Mouse (Mus musculus): ENCODE results near the gene Pappa2. TPM values are rescaled to one million over a fixed set of nuclear protein-coding genes. Genes with fewer than 3 reads are reported as not detected.

Gene Pappa2
- polyA plus RNA-seq, 1 experiment from 2014 or later = 0.97 TPM

DNA sequence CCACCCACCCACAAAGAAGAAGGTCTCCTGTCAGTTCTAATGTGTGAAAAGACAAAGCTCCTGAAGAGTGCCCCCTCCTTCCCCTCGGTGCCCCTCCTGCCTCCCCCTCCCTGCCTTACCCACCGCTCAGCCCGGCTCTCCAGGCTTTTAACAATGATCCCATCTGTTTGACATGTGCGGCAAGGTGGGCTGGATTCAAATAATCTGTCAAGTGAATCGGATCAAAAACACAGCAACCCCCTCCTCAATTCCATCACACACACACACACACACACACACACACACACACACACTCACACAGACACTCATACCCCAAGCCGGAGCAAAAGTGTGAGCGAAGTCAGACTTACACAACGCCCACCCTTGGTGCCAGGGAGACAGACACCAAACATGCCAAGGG, 19.7 kb downstream of the Pappa2 start:
- no peak overlapping the region for H3K27ac ChIP-seq (replicated peaks)
- H3K36me3 ChIP-seq (ENCODE audit: control insufficient read depth, insufficient read depth, low read length) = no peaks in the 10 kb centered on the region
- no peaks in the 10 kb centered on the region for H3K9me3 ChIP-seq (ENCODE audit: control insufficient read depth, low read length)
- TF ChIP-seq EP300 (optimal IDR thresholded peaks at IDR 0.05) (no peak), CTCF (IDR thresholded peaks at IDR 0.05; ENCODE audit: low read depth) (no peak)
- ATAC-seq (ENCODE audit: low FRiP score, low TSS enrichment) (no peak), DNase-seq (ENCODE audit: low spot score) (no peak)
- no peaks in the 10 kb centered on the region for H3K27me3 ChIP-seq (ENCODE audit: control insufficient read depth, insufficient read depth, low read length)
- H3K4me3 ChIP-seq (ENCODE audit: low read depth, low read length) = no peak overlapping the region
- peak overlapping the region; percentile 32 for H3K4me2 ChIP-seq (replicated peaks; ENCODE audit: low read depth)
- no peak overlapping the region for H3K9ac ChIP-seq (ENCODE audit: low read length)
- 17% methylated on average over 8 of the region's 8 CpGs for WGBS
- no peaks in the 10 kb centered on the region for H3K4me1 ChIP-seq (replicated peaks; ENCODE audit: control insufficient read depth, insufficient read depth)

DNA sequence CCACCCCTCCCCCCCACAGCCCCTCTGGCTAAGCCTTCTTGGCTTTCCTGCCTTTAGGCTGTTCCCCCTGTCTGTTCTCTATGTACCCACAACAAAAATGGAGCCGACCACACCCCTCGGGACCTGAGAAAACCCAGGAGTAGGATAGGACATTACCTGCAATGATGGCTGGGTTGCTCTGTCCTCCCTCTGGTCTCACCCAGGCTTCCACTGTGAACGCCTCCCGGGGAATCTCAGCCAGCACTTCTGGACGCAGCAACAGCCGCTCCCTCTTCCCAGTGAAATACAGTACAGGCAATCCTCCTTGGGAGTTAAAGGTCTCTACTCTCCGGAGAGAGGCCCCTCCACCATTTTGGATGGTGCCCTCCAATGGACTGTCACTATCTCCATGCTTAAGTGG, 23.9 kb downstream of the Pappa2 start:
- Histone ChIP-seq H3K4me1 (replicated peaks; ENCODE audit: control insufficient read depth, insufficient read depth) (no peaks in the 10 kb centered on the region), H3K27ac (replicated peaks) (no peak overlapping the region), H3K9ac (ENCODE audit: low read length) (no peak overlapping the region), H3K27me3 (ENCODE audit: control insufficient read depth, insufficient read depth, low read length) (no peaks in the 10 kb centered on the region), H3K9me3 (ENCODE audit: control insufficient read depth, low read length) (no peaks in the 10 kb centered on the region), H3K36me3 (ENCODE audit: control insufficient read depth, insufficient read depth, low read length) (no peaks in the 10 kb centered on the region), H3K4me2 (replicated peaks; ENCODE audit: low read depth) (no peak overlapping the region), H3K4me3 (ENCODE audit: low read depth, low read length) (no peak overlapping the region)
- DNase-seq (ENCODE audit: low spot score) (no peak), ATAC-seq (ENCODE audit: low FRiP score, low TSS enrichment) (no peak)
- whole genome bisulfite sequencing = 85% methylated on average over 7 of the region's 7 CpGs
- TF ChIP-seq EP300 (optimal IDR thresholded peaks at IDR 0.05) (no peak), CTCF (IDR thresholded peaks at IDR 0.05; ENCODE audit: low read depth) (no peak)

DNA sequence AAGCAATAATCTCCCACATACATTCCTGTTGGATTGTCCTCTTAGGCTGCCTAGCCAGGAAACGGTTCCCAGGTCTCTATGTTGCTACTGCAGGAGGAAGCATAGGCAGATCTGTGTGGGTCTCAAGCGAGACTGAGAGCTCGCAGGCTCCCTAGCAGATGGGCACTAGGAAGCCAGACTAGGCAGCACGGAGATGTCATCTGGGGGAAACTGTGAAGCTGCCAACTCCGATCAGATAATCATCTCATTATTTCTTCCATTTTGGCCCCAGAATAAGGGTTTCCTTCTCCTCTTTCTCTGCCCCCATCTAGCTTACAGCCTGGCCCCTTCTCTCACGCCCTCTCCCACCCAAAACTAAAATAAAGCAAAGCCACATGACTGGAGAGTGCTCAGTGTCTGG, 25.5 kb downstream of the Pappa2 start:
- H3K9me3 ChIP-seq (ENCODE audit: control insufficient read depth, low read length) = no peaks in the 10 kb centered on the region
- DNase-seq (ENCODE audit: low spot score) (no peak), ATAC-seq (ENCODE audit: low FRiP score, low TSS enrichment) (no peak)
- H3K9ac ChIP-seq (ENCODE audit: low read length) = no peak overlapping the region
- WGBS = 58% methylated on average over 6 of the region's 6 CpGs
- no peak overlapping the region for H3K27ac ChIP-seq (replicated peaks)
- H3K4me1 ChIP-seq (replicated peaks; ENCODE audit: control insufficient read depth, insufficient read depth) = no peaks in the 10 kb centered on the region
- no peak for TF ChIP-seq CTCF (IDR thresholded peaks at IDR 0.05; ENCODE audit: low read depth)
- TF ChIP-seq EP300 (optimal IDR thresholded peaks at IDR 0.05) = no peak
- H3K27me3 ChIP-seq (ENCODE audit: control insufficient read depth, insufficient read depth, low read length) = no peaks in the 10 kb centered on the region
- no peaks in the 10 kb centered on the region for H3K36me3 ChIP-seq (ENCODE audit: control insufficient read depth, insufficient read depth, low read length)
- no peak overlapping the region for H3K4me3 ChIP-seq (ENCODE audit: low read depth, low read length)
- H3K4me2 ChIP-seq (replicated peaks; ENCODE audit: low read depth) = no peak overlapping the region

DNA sequence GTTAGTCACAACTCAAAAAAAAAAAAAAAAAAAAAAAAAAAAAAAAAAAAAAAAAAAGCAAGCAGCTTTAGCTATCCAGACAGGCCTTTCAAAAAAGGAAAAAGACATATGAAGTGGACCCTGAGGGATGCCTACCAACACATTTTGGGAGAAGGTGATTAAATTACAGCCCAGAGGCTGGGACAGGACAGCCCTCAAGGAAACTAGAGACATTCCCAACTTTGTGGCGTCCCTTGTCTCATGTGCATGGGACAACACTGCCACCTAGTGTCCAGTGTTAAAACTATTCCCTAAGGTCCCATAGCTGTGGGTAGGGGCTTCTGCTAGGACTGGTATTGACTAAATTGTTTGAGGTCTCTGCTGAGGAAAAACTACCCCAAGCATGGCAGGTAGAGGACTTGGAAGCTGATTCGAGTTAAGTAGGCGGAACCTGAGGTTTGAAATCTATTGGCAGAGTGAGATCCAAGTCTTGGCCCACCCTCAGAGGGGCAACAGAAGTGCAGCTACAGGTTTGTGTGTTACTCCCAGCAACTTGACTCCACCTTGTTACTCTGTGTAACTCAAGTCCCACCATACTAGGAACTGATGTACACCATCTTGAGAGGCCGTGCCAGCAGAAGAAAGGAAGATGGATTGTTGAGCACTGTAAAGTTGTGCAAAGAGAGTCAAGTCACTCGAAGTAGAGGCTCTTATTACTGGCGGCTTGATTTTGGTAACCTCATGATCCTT, 26.6 kb downstream of the Pappa2 start:
- no peak overlapping the region for H3K27ac ChIP-seq (replicated peaks)
- TF ChIP-seq CTCF (IDR thresholded peaks at IDR 0.05; ENCODE audit: low read depth) (peak; percentile 97), EP300 (optimal IDR thresholded peaks at IDR 0.05) (no peak)
- H3K4me1 ChIP-seq (replicated peaks; ENCODE audit: control insufficient read depth, insufficient read depth) = no peaks in the 10 kb centered on the region
- WGBS = 36% methylated on average over 6 of the region's 6 CpGs
- no peak overlapping the region for H3K4me3 ChIP-seq (ENCODE audit: low read depth, low read length)
- no peaks in the 10 kb centered on the region for H3K27me3 ChIP-seq (ENCODE audit: control insufficient read depth, insufficient read depth, low read length)
- DNase-seq (ENCODE audit: low spot score) (peak; percentile 40), ATAC-seq (ENCODE audit: low FRiP score, low TSS enrichment) (peak; percentile 80)
- no peaks in the 10 kb centered on the region for H3K36me3 ChIP-seq (ENCODE audit: control insufficient read depth, insufficient read depth, low read length)
- no peak overlapping the region for H3K9ac ChIP-seq (ENCODE audit: low read length)
- H3K9me3 ChIP-seq (ENCODE audit: control insufficient read depth, low read length) = no peaks in the 10 kb centered on the region
- no peak overlapping the region for H3K4me2 ChIP-seq (replicated peaks; ENCODE audit: low read depth)

DNA sequence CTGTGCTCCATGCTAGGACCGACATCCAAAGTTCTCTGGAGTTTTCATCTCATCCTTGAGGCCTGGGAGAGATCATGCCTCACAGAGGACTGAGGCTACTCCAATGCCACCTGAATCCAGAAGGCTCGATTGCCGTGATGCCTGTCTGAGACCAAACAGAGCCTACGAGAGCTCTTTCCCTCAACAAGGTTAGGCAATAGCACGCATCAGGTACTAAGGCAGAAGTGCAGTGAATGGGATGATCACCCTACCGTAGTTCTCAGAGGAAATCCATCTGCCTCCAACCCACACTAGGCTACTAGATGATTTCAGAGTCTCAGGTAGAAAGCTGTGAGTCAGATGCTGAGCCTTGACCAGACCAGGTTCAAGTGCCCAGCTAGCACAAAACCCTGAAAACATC, 31.2 kb downstream of the Pappa2 start:
- Histone ChIP-seq H3K4me3 (ENCODE audit: low read depth, low read length) (no peak overlapping the region), H3K9me3 (ENCODE audit: control insufficient read depth, low read length) (no peaks in the 10 kb centered on the region), H3K9ac (ENCODE audit: low read length) (no peak overlapping the region), H3K27me3 (ENCODE audit: control insufficient read depth, insufficient read depth, low read length) (no peaks in the 10 kb centered on the region), H3K36me3 (ENCODE audit: control insufficient read depth, insufficient read depth, low read length) (no peaks in the 10 kb centered on the region), H3K4me1 (replicated peaks; ENCODE audit: control insufficient read depth, insufficient read depth) (no peaks in the 10 kb centered on the region), H3K4me2 (replicated peaks; ENCODE audit: low read depth) (no peak overlapping the region), H3K27ac (replicated peaks) (no peak overlapping the region)
- ATAC-seq (ENCODE audit: low FRiP score, low TSS enrichment) (no peak), DNase-seq (ENCODE audit: low spot score) (no peak)
- TF ChIP-seq EP300 (optimal IDR thresholded peaks at IDR 0.05) (no peak), CTCF (IDR thresholded peaks at IDR 0.05; ENCODE audit: low read depth) (no peak)
- 90% methylated on average over 6 of the region's 6 CpGs for WGBS

DNA sequence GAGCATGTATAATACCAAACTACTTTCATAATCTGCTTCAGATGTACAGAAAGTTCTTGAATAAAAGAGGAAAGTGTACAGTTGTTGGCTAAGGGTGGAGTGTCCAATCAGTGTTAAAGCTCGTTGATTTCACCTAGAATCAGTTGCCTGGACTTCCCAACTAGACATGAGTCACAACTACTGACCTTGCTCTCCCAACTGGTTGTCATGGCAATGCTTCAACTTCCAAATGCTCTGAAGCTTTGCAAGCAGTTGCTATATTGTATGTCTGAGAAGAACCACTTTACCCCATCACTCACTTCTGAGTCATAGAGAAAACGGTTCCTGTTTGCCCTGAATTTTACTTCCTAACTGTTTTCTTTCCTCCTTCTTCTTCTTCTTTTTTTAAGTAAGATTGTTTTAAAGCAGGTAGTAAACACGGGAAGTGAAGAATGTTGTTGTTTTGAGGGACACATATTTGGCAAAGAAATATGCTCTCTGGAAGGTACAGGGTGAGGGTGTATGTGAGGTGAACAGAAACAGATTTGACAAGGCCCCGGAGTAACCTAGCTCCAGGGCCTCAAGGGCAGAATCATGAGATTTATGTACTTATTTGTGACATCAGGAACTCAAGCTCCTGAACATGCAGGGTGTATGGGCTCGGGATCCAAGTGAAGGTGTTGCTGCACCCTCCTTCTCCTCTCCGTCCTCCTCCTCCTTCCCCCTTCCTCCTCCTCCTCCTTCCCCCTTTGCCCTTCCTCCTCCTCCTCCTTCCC, 32.1 kb downstream of the Pappa2 start:
- no peak for TF ChIP-seq EP300 (optimal IDR thresholded peaks at IDR 0.05)

More for the DNA sequence above, 32.1 kb downstream of the Pappa2 start:
- ATAC-seq (ENCODE audit: low FRiP score, low TSS enrichment) (no peak), DNase-seq (ENCODE audit: low spot score) (no peak)
- Histone ChIP-seq H3K36me3 (ENCODE audit: control insufficient read depth, insufficient read depth, low read length) (no peaks in the 10 kb centered on the region), H3K27ac (replicated peaks) (no peak overlapping the region), H3K4me1 (replicated peaks; ENCODE audit: control insufficient read depth, insufficient read depth) (no peaks in the 10 kb centered on the region), H3K27me3 (ENCODE audit: control insufficient read depth, insufficient read depth, low read length) (no peaks in the 10 kb centered on the region), H3K9me3 (ENCODE audit: control insufficient read depth, low read length) (no peaks in the 10 kb centered on the region), H3K4me2 (replicated peaks; ENCODE audit: low read depth) (no peak overlapping the region), H3K4me3 (ENCODE audit: low read depth, low read length) (no peak overlapping the region), H3K9ac (ENCODE audit: low read length) (no peak overlapping the region)
- WGBS = 59% methylated on average over 6 of the region's 6 CpGs

Data from stomach, postnatal 0 days (tissue).